Mouse (Mus musculus): ENCODE measurements around the gene Sparcl1. TPM values are rescaled to one million over a fixed set of nuclear protein-coding genes. Genes with fewer than 3 reads are reported as not detected.

Sparcl1 gene
- polyA plus RNA-seq, 1 experiment from 2014 or later = 21.8 TPM

GRCm38 (mm10) chr5:104108127-104108875, 5.2 kb downstream of the Sparcl1 start:
- WGBS = 49% methylated on average over 11 of the region's 11 CpGs
- no peak overlapping the region for H3K9ac ChIP-seq (ENCODE audit: low read length)

GRCm38 (mm10) chr5:104104111-104104510, 9.4 kb downstream of the Sparcl1 start:
- 61% methylated on average over 2 of the region's 2 CpGs for WGBS
- ATAC-seq (ENCODE audit: insufficient number of reproducible peaks, low FRiP score, low TSS enrichment, low read depth) = no peak
- Histone ChIP-seq H3K9ac (ENCODE audit: low read length) (no peak overlapping the region), H3K4me2 (ENCODE audit: low read depth, severe bottlenecking) (no peak overlapping the region), H3K9me3 (ENCODE audit: control insufficient read depth, low read length) (no peaks in the 10 kb centered on the region), H3K4me1 (ENCODE audit: control insufficient read depth, insufficient read depth, low read length) (peaks cover 17% of the 10 kb centered on the region), H3K4me3 (ENCODE audit: low read depth, low read length) (no peak overlapping the region), H3K36me3 (ENCODE audit: control insufficient read depth, insufficient read depth, low read length) (no peaks in the 10 kb centered on the region), H3K27ac (replicated peaks; ENCODE audit: low read depth, low read length) (no peak overlapping the region), H3K27me3 (ENCODE audit: control insufficient read depth, insufficient read depth, low read length) (no peaks in the 10 kb centered on the region)
- no peak for DNase-seq (ENCODE audit: low spot score)

More at GRCm38 (mm10) chr5:104108127-104108875, 5.2 kb downstream of the Sparcl1 start:
- H3K27me3 ChIP-seq (ENCODE audit: control insufficient read depth, insufficient read depth, low read length) = no peaks in the 10 kb centered on the region
- H3K4me1 ChIP-seq (ENCODE audit: control insufficient read depth, insufficient read depth, low read length) = peaks cover 30% of the 10 kb centered on the region
- no peak overlapping the region for H3K27ac ChIP-seq (replicated peaks; ENCODE audit: low read depth, low read length)
- no peaks in the 10 kb centered on the region for H3K9me3 ChIP-seq (ENCODE audit: control insufficient read depth, low read length)
- no peak overlapping the region for H3K4me3 ChIP-seq (ENCODE audit: low read depth, low read length)
- H3K4me2 ChIP-seq (ENCODE audit: low read depth, severe bottlenecking) = peak overlapping the region; percentile 28; the same call in 1 of the 2 replicates
- DNase-seq (ENCODE audit: low spot score) (peak; percentile 39), ATAC-seq (ENCODE audit: insufficient number of reproducible peaks, low FRiP score, low TSS enrichment, low read depth) (peak; percentile 33)
- H3K36me3 ChIP-seq (ENCODE audit: control insufficient read depth, insufficient read depth, low read length) = no peaks in the 10 kb centered on the region

GRCm38 (mm10) chr5:104103171-104103570, 10.4 kb downstream of the Sparcl1 start:
- no peak overlapping the region for H3K27ac ChIP-seq (replicated peaks; ENCODE audit: low read depth, low read length)
- WGBS = 70% methylated on average over 4 of the region's 4 CpGs
- H3K4me1 ChIP-seq (ENCODE audit: control insufficient read depth, insufficient read depth, low read length) = peaks cover 7% of the 10 kb centered on the region
- no peak overlapping the region for H3K4me2 ChIP-seq (ENCODE audit: low read depth, severe bottlenecking)
- H3K36me3 ChIP-seq (ENCODE audit: control insufficient read depth, insufficient read depth, low read length) = no peaks in the 10 kb centered on the region
- no peaks in the 10 kb centered on the region for H3K27me3 ChIP-seq (ENCODE audit: control insufficient read depth, insufficient read depth, low read length)
- no peaks in the 10 kb centered on the region for H3K9me3 ChIP-seq (ENCODE audit: control insufficient read depth, low read length)
- ATAC-seq (ENCODE audit: insufficient number of reproducible peaks, low FRiP score, low TSS enrichment, low read depth) (no peak), DNase-seq (ENCODE audit: low spot score) (no peak)
- no peak overlapping the region for H3K4me3 ChIP-seq (ENCODE audit: low read depth, low read length)
- no peak overlapping the region for H3K9ac ChIP-seq (ENCODE audit: low read length)

GRCm38 (mm10) chr5:104101678-104102531, 11.6 kb downstream of the Sparcl1 start:
- no peaks in the 10 kb centered on the region for H3K36me3 ChIP-seq (ENCODE audit: control insufficient read depth, insufficient read depth, low read length)
- H3K9ac ChIP-seq (ENCODE audit: low read length) = no peak overlapping the region
- 18% methylated on average over 10 of the region's 10 CpGs for WGBS

GRCm38 (mm10) chr5:104096078-104096938, 17.2 kb downstream of the Sparcl1 start:
- H3K36me3 ChIP-seq (ENCODE audit: control insufficient read depth, insufficient read depth, low read length) = no peaks in the 10 kb centered on the region
- no peaks in the 10 kb centered on the region for H3K27me3 ChIP-seq (ENCODE audit: control insufficient read depth, insufficient read depth, low read length)
- WGBS = 59% methylated on average over 16 of the region's 16 CpGs
- DNase-seq (ENCODE audit: low spot score) = peak; percentile 58
- H3K9me3 ChIP-seq (ENCODE audit: control insufficient read depth, low read length) = no peaks in the 10 kb centered on the region
- peak overlapping the region; percentile 30; the same call in 1 of the 2 replicates for H3K27ac ChIP-seq (replicated peaks; ENCODE audit: low read depth, low read length)
- H3K4me3 ChIP-seq (ENCODE audit: low read depth, low read length) = no peak overlapping the region
- H3K9ac ChIP-seq (ENCODE audit: low read length) = no peak overlapping the region
- H3K4me2 ChIP-seq (ENCODE audit: low read depth, severe bottlenecking) = peak overlapping the region; percentile 15; the same call in 1 of the 2 replicates
- H3K4me1 ChIP-seq (ENCODE audit: control insufficient read depth, insufficient read depth, low read length) = peaks cover 4% of the 10 kb centered on the region; the same call in 1 of the 2 replicates
- peak; percentile 31; the same call in 1 of the 2 replicates for ATAC-seq (ENCODE audit: insufficient number of reproducible peaks, low FRiP score, low TSS enrichment, low read depth)

More at GRCm38 (mm10) chr5:104101678-104102531, 11.6 kb downstream of the Sparcl1 start:
- Histone ChIP-seq H3K4me3 (ENCODE audit: low read depth, low read length) (no peak overlapping the region), H3K27me3 (ENCODE audit: control insufficient read depth, insufficient read depth, low read length) (no peaks in the 10 kb centered on the region), H3K27ac (replicated peaks; ENCODE audit: low read depth, low read length) (no peak overlapping the region), H3K4me1 (ENCODE audit: control insufficient read depth, insufficient read depth, low read length) (0 out of 2 replicates have a peak, but pooled peaks cover 5% of the 10 kb centered on the region), H3K9me3 (ENCODE audit: control insufficient read depth, low read length) (no peaks in the 10 kb centered on the region), H3K4me2 (ENCODE audit: low read depth, severe bottlenecking) (no peak overlapping the region; the same call in 1 of the 2 replicates)
- ATAC-seq (ENCODE audit: insufficient number of reproducible peaks, low FRiP score, low TSS enrichment, low read depth) (no peak), DNase-seq (ENCODE audit: low spot score) (no peak)

- DNase-seq (ENCODE audit: low spot score) (no peak), ATAC-seq (ENCODE audit: insufficient number of reproducible peaks, low FRiP score, low TSS enrichment, low read depth) (no peak)
- Histone ChIP-seq H3K9ac (ENCODE audit: low read length) (no peak overlapping the region), H3K27ac (replicated peaks; ENCODE audit: low read depth, low read length) (peak overlapping the region; percentile 30; the same call in 1 of the 2 replicates), H3K4me3 (ENCODE audit: low read depth, low read length) (no peak overlapping the region), H3K9me3 (ENCODE audit: control insufficient read depth, low read length) (no peaks in the 10 kb centered on the region), H3K4me2 (ENCODE audit: low read depth, severe bottlenecking) (no peak overlapping the region), H3K27me3 (ENCODE audit: control insufficient read depth, insufficient read depth, low read length) (no peaks in the 10 kb centered on the region), H3K4me1 (ENCODE audit: control insufficient read depth, insufficient read depth, low read length) (peaks cover 4% of the 10 kb centered on the region; the same call in 1 of the 2 replicates), H3K36me3 (ENCODE audit: control insufficient read depth, insufficient read depth, low read length) (no peaks in the 10 kb centered on the region)
- 67% methylated on average over 11 of the region's 11 CpGs for WGBS
Observed at GRCm38 (mm10) chr5:104095416-104096077, 18.0 kb downstream of the Sparcl1 start.

- H3K4me1 ChIP-seq (ENCODE audit: control insufficient read depth, insufficient read depth, low read length) = no peaks in the 10 kb centered on the region
- no peak overlapping the region for H3K9ac ChIP-seq (ENCODE audit: low read length)
- ATAC-seq (ENCODE audit: insufficient number of reproducible peaks, low FRiP score, low TSS enrichment, low read depth) (no peak), DNase-seq (ENCODE audit: low spot score) (no peak)
- H3K27me3 ChIP-seq (ENCODE audit: control insufficient read depth, insufficient read depth, low read length) = no peaks in the 10 kb centered on the region
- 79% methylated on average over 2 of the region's 2 CpGs for WGBS
- no peaks in the 10 kb centered on the region for H3K9me3 ChIP-seq (ENCODE audit: control insufficient read depth, low read length)
- no peak overlapping the region for H3K4me2 ChIP-seq (ENCODE audit: low read depth, severe bottlenecking)
- no peak overlapping the region for H3K27ac ChIP-seq (replicated peaks; ENCODE audit: low read depth, low read length)
- H3K4me3 ChIP-seq (ENCODE audit: low read depth, low read length) = no peak overlapping the region
- no peaks in the 10 kb centered on the region for H3K36me3 ChIP-seq (ENCODE audit: control insufficient read depth, insufficient read depth, low read length)
Observed at GRCm38 (mm10) chr5:104089751-104090150, 23.8 kb downstream of the Sparcl1 start.

Measured in limb, embryonic 11.5 days (tissue).